24 mouse cellular contexts compared by ENCODE assay signal in the genomic region with DNA sequence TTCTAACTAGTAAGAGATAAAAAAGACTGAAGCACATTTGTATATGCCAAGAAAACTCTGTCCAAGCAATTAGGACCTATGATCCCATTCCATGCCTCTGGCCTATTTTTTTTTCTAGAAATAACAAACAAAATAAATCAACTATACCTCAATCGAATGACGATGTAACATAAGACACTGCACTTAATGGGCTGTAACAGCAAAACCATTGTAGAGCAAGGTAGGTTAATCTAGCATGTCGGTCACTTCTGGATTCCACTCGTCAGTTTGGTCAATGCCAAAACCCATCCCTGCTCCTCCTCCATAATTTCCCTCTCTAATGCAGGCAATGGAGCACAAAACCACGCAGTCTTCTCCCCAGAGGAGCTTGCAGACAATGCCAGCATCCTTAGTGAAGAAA.
"Had no signal": no experiment of that assay in that cellular context is flagged by ENCODE, and none has a peak within 500 bp of the region (broad histone marks: within the 10 kb centered on the region; RNA-seq: fewer than 3 reads in every experiment).

No protein-coding gene starts in this region.

- H3K4me2 ChIP-seq: heart, embryonic 11.5 days; heart, embryonic 13.5 days; heart, embryonic 15.5 days; hindbrain, embryonic 15.5 days; limb, embryonic 13.5 days; limb, embryonic 15.5 days; liver, embryonic 12.5 days had no signal

- H3K9ac ChIP-seq: forebrain, postnatal 0 days; heart, embryonic 13.5 days; heart, embryonic 15.5 days; hindbrain, embryonic 15.5 days; limb, embryonic 13.5 days; limb, embryonic 15.5 days; liver, embryonic 12.5 days; liver, embryonic 14.5 days had no signal

- H3K9me3 ChIP-seq: heart, embryonic 13.5 days; heart, embryonic 15.5 days; hindbrain, embryonic 15.5 days; limb, embryonic 13.5 days; limb, embryonic 15.5 days; liver, embryonic 12.5 days had no signal

- H3K4me1 ChIP-seq: heart, embryonic 13.5 days; heart, embryonic 15.5 days; hindbrain, embryonic 15.5 days; limb, embryonic 13.5 days; limb, embryonic 15.5 days; liver, embryonic 12.5 days had no signal

- H3K36me3 ChIP-seq: heart, embryonic 13.5 days; heart, embryonic 15.5 days; hindbrain, embryonic 15.5 days; limb, embryonic 13.5 days; limb, embryonic 15.5 days; liver, embryonic 12.5 days had no signal

- DNase-seq: forebrain, postnatal 0 days; gastrocnemius, postnatal 14 days; gastrocnemius, postnatal 36 days; heart, adult 11 months; heart, adult 2 months; heart, postnatal 14 days; heart, postnatal 36 days; kidney, adult 11 months; kidney, postnatal 10 days; kidney, postnatal 25 days; layer of hippocampus, adult 9-11 months; layer of hippocampus, postnatal 36 days; left cerebral cortex, postnatal 4 days; lung, adult 18-20 months had no signal

- H3K4me3 ChIP-seq: heart, adult 2 months; heart, embryonic 13.5 days; heart, embryonic 15.5 days; hindbrain, embryonic 15.5 days; limb, embryonic 13.5 days; limb, embryonic 15.5 days; liver, embryonic 12.5 days had no signal

- H3K27me3 ChIP-seq: heart, embryonic 13.5 days; heart, embryonic 15.5 days; hindbrain, embryonic 15.5 days; limb, embryonic 13.5 days; limb, embryonic 15.5 days; liver, embryonic 12.5 days had no signal

- H3K27ac ChIP-seq: heart, adult 2 months; heart, embryonic 13.5 days; heart, embryonic 15.5 days; hindbrain, embryonic 15.5 days; hindbrain, postnatal 0 days; limb, embryonic 13.5 days; limb, embryonic 15.5 days; liver, embryonic 12.5 days; liver, embryonic 14.5 days had no signal

- ATAC-seq: forebrain, postnatal 0 days; hindbrain, postnatal 0 days; intestine, embryonic 16.5 days; liver, embryonic 12.5 days had no signal
